Comparison of ENCODE assay signal across 21 mouse cellular contexts in the genomic region with DNA sequence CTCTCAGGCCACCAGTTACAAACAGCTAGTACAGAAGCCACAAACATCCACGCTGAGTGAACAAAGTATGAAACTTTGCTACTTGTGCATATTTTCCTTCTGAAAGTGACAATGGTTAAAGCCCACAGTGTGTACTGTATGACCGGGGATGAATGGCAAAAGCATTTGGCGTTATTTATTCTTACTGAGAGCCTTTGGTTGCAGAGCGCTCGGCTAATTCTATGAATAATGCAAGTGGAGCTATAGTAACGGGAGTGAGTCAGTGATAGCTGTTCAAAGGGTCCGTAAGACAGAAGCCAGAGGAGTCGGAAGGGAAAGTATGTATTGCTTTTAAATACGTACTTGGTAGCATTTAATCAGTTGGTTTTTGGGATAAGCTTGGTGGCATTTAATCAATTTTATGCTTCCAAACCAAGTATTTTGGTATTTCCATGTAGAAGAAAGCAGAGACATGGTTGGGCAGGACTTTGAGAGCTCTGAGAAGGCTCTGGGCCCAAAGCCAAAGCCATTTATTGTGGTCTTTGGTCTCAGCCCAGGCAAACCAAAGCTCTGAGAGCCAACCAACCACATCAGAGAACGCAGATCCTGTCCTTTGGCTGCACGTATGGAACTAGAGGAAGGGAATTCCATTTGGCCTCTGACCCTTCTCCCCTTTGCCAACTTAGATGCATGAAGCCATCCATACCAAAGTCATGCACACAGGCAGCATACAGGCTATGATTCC. TPM values are rescaled to one million over a fixed set of nuclear protein-coding genes. Genes with fewer than 3 reads are reported as not detected.
DNase-seq lines count a peak whose midpoint lies in the region; ATAC-seq and TF ChIP-seq lines count a peak whose summit lies in the region.
"Had no signal": no experiment of that assay in that cellular context is flagged by ENCODE, and none has a peak within 500 bp of the region (broad histone marks: within the 10 kb centered on the region; RNA-seq: fewer than 3 reads in every experiment).

No protein-coding gene starts in this region.

- no peak for DNase-seq in forebrain, embryonic 11.5 days (ENCODE audit: low spot score)
- peak; percentile 21 for DNase-seq in kidney, adult 9 months
- peak; percentile 59 for DNase-seq in midbrain, embryonic 14.5 days
- peak; percentile 50 for DNase-seq in forebrain, postnatal 0 days
- DNase-seq in urinary bladder, postnatal 36 days (ENCODE audit: low spot score in 2 of 2) = no peak
- DNase-seq: cerebellum, postnatal 36 days; gastrocnemius, adult 2 months; heart, adult 11 months had no signal

- H3K36me3 ChIP-seq in forebrain, embryonic 13.5 days (ENCODE audit: poor library complexity, severe bottlenecking) = peaks cover 59% of the 10 kb centered on the region
- no peaks in the 10 kb centered on the region; the same call in 1 of the 2 replicates for H3K36me3 ChIP-seq in forebrain, embryonic 11.5 days (ENCODE audit: control insufficient read depth, insufficient read depth, low read length)
- peaks cover 25% of the 10 kb centered on the region for H3K36me3 ChIP-seq in kidney, embryonic 14.5 days (ENCODE audit: control insufficient read depth, insufficient read depth, low read length)
- H3K36me3 ChIP-seq in midbrain, embryonic 14.5 days (ENCODE audit: control insufficient read depth, insufficient read depth, low read length) = peaks cover 29% of the 10 kb centered on the region
- H3K36me3 ChIP-seq in midbrain, embryonic 13.5 days = peaks cover 43% of the 10 kb centered on the region
- peaks cover 21% of the 10 kb centered on the region for H3K36me3 ChIP-seq in forebrain, postnatal 0 days (ENCODE audit: insufficient read depth)

- no peak overlapping the region for H3K4me2 ChIP-seq in forebrain, embryonic 13.5 days
- H3K4me2 ChIP-seq in forebrain, embryonic 11.5 days (ENCODE audit: low read depth, low read length, severe bottlenecking) = no peak overlapping the region
- H3K4me2 ChIP-seq in kidney, embryonic 14.5 days (replicated peaks; ENCODE audit: low read depth, low read length) = no peak overlapping the region
- no peak overlapping the region for H3K4me2 ChIP-seq in midbrain, embryonic 14.5 days (ENCODE audit: low read length)
- H3K4me2 ChIP-seq in midbrain, embryonic 13.5 days (replicated peaks) = no peak overlapping the region
- no peak overlapping the region for H3K4me2 ChIP-seq in forebrain, postnatal 0 days (ENCODE audit: low read depth)
- H3K4me2 ChIP-seq: heart, embryonic 15.5 days; limb, embryonic 13.5 days; neural tube, embryonic 13.5 days had no signal

- H3K27me3 ChIP-seq in forebrain, embryonic 13.5 days = no peaks in the 10 kb centered on the region
- H3K27me3 ChIP-seq in forebrain, embryonic 11.5 days (ENCODE audit: control insufficient read depth, insufficient read depth, low read length) = no peaks in the 10 kb centered on the region
- no peaks in the 10 kb centered on the region for H3K27me3 ChIP-seq in kidney, embryonic 14.5 days (ENCODE audit: control insufficient read depth, insufficient read depth, low read length)
- no peaks in the 10 kb centered on the region for H3K27me3 ChIP-seq in midbrain, embryonic 14.5 days (ENCODE audit: control insufficient read depth, insufficient read depth, low read length)
- H3K27me3 ChIP-seq in midbrain, embryonic 13.5 days = no peaks in the 10 kb centered on the region
- no peaks in the 10 kb centered on the region for H3K27me3 ChIP-seq in forebrain, postnatal 0 days (ENCODE audit: insufficient read depth, low read length)
- H3K27me3 ChIP-seq: heart, embryonic 15.5 days; limb, embryonic 13.5 days; neural tube, embryonic 13.5 days had no signal

- H3K4me3 ChIP-seq in forebrain, embryonic 13.5 days = no peak overlapping the region
- H3K4me3 ChIP-seq in forebrain, embryonic 11.5 days (ENCODE audit: low read depth, low read length) = no peak overlapping the region
- no peak overlapping the region for H3K4me3 ChIP-seq in kidney, embryonic 14.5 days (ENCODE audit: low read length)
- no peak overlapping the region for H3K4me3 ChIP-seq in midbrain, embryonic 14.5 days (replicated peaks; ENCODE audit: low read depth, low read length)
- H3K4me3 ChIP-seq in midbrain, embryonic 13.5 days (replicated peaks) = no peak overlapping the region
- H3K4me3 ChIP-seq in forebrain, postnatal 0 days (ENCODE audit: low read depth, low read length) = no peak overlapping the region
- H3K4me3 ChIP-seq: gastrocnemius, adult 2 months; heart, embryonic 15.5 days; limb, embryonic 13.5 days; neural tube, embryonic 13.5 days had no signal

- 77% methylated on average over 11 of the region's 11 CpGs for WGBS in forebrain, embryonic 13.5 days
- 91% methylated on average over 11 of the region's 11 CpGs for WGBS in forebrain, embryonic 11.5 days
- 93% methylated on average over 11 of the region's 11 CpGs for WGBS in kidney, embryonic 14.5 days
- 73% methylated on average over 11 of the region's 11 CpGs for WGBS in midbrain, embryonic 14.5 days
- 68% methylated on average over 11 of the region's 11 CpGs for WGBS in midbrain, embryonic 13.5 days
- WGBS in forebrain, postnatal 0 days = 44% methylated on average over 11 of the region's 11 CpGs

- no peaks in the 10 kb centered on the region for H3K4me1 ChIP-seq in forebrain, embryonic 13.5 days
- H3K4me1 ChIP-seq in forebrain, embryonic 11.5 days (replicated peaks; ENCODE audit: control insufficient read depth, insufficient read depth, low read length) = no peaks in the 10 kb centered on the region
- no peaks in the 10 kb centered on the region for H3K4me1 ChIP-seq in kidney, embryonic 14.5 days (ENCODE audit: control insufficient read depth, insufficient read depth, low read length)
- no peaks in the 10 kb centered on the region for H3K4me1 ChIP-seq in midbrain, embryonic 14.5 days (ENCODE audit: control insufficient read depth, insufficient read depth, low read length)
- no peaks in the 10 kb centered on the region for H3K4me1 ChIP-seq in midbrain, embryonic 13.5 days (replicated peaks)
- H3K4me1 ChIP-seq in forebrain, postnatal 0 days (ENCODE audit: insufficient read depth) = no peaks in the 10 kb centered on the region
- H3K4me1 ChIP-seq: limb, embryonic 13.5 days; neural tube, embryonic 13.5 days had no signal

- H3K27ac ChIP-seq in forebrain, embryonic 13.5 days = 0 out of 2 replicates have a peak overlapping the region, but pooled peaks have one; percentile 19
- no peak overlapping the region for H3K27ac ChIP-seq in forebrain, embryonic 11.5 days (ENCODE audit: low read depth, low read length)
- H3K27ac ChIP-seq in kidney, embryonic 14.5 days (ENCODE audit: low read depth, low read length) = no peak overlapping the region
- no peak overlapping the region for H3K27ac ChIP-seq in midbrain, embryonic 14.5 days (replicated peaks; ENCODE audit: low read depth, low read length)
- H3K27ac ChIP-seq in midbrain, embryonic 13.5 days = no peak overlapping the region
- 0 out of 2 replicates have a peak overlapping the region, but pooled peaks have one; percentile 15 for H3K27ac ChIP-seq in forebrain, postnatal 0 days (ENCODE audit: low read depth, low read length)
- H3K27ac ChIP-seq: gastrocnemius, adult 2 months; heart, embryonic 15.5 days; limb, embryonic 13.5 days; macrophage; neural tube, embryonic 13.5 days had no signal

- no peaks in the 10 kb centered on the region for H3K9me3 ChIP-seq in forebrain, embryonic 13.5 days (replicated peaks)
- no peaks in the 10 kb centered on the region for H3K9me3 ChIP-seq in forebrain, embryonic 11.5 days (ENCODE audit: control insufficient read depth, low read length)
- H3K9me3 ChIP-seq in kidney, embryonic 14.5 days (ENCODE audit: control insufficient read depth, low read length) = no peaks in the 10 kb centered on the region
- no peaks in the 10 kb centered on the region for H3K9me3 ChIP-seq in midbrain, embryonic 14.5 days (ENCODE audit: control insufficient read depth, low read length)
- H3K9me3 ChIP-seq in midbrain, embryonic 13.5 days = no peaks in the 10 kb centered on the region
- no peaks in the 10 kb centered on the region for H3K9me3 ChIP-seq in forebrain, postnatal 0 days (ENCODE audit: low read length)
- H3K9me3 ChIP-seq: heart, embryonic 15.5 days; limb, embryonic 13.5 days; neural tube, embryonic 13.5 days had no signal

- ATAC-seq in forebrain, embryonic 13.5 days = peak; percentile 43; the same call in 1 of the 2 replicates
- ATAC-seq in forebrain, embryonic 11.5 days (replicated peaks; ENCODE audit: low FRiP score) = no peak
- ATAC-seq in kidney, embryonic 14.5 days (ENCODE audit: low FRiP score, low TSS enrichment) = no peak
- ATAC-seq in midbrain, embryonic 14.5 days (ENCODE audit: low FRiP score, low TSS enrichment) = no peak
- no peak for ATAC-seq in midbrain, embryonic 13.5 days
- peak; percentile 42; the same call in 1 of the 2 replicates for ATAC-seq in forebrain, postnatal 0 days

- no peak overlapping the region for H3K9ac ChIP-seq in forebrain, embryonic 13.5 days
- H3K9ac ChIP-seq in forebrain, embryonic 11.5 days (ENCODE audit: low read length) = no peak overlapping the region
- H3K9ac ChIP-seq in kidney, embryonic 14.5 days (ENCODE audit: low read depth, low read length) = no peak overlapping the region
- no peak overlapping the region for H3K9ac ChIP-seq in midbrain, embryonic 14.5 days (replicated peaks; ENCODE audit: low read length)
- H3K9ac ChIP-seq in midbrain, embryonic 13.5 days (replicated peaks) = no peak overlapping the region
- no peak overlapping the region for H3K9ac ChIP-seq in forebrain, postnatal 0 days
- H3K9ac ChIP-seq: heart, embryonic 15.5 days; limb, embryonic 13.5 days; neural tube, embryonic 13.5 days had no signal

- no peak for TF ChIP-seq CTCF in forebrain, postnatal 0 days (IDR thresholded peaks at IDR 0.05; ENCODE audit: low read depth)

RNA-seq across cellular contexts. Expression of a gene that starts 26.3 kb away (rescaled TPM):
- 4.2 and 4.5 TPM in 2 replicates for polyA plus RNA-seq in forebrain, embryonic 13.5 days (2015; fragmentation: Nextera tagmentation; extraction: Ambion mirVana)
- polyA plus RNA-seq in forebrain, embryonic 11.5 days (2014; fragmentation: Nextera tagmentation; extraction: Ambion mirVana) = 3.2 and 3.3 TPM in 2 replicates
- 5.5 and 5.7 TPM in 2 replicates for polyA plus RNA-seq in kidney, embryonic 14.5 days (2014; fragmentation: Nextera tagmentation; extraction: Ambion mirVana)
- polyA plus RNA-seq in midbrain, embryonic 14.5 days (2014; fragmentation: Nextera tagmentation; extraction: Ambion mirVana) = 12.9 and 17.2 TPM in 2 replicates
- polyA plus RNA-seq in midbrain, embryonic 13.5 days (2015; fragmentation: Nextera tagmentation; extraction: Ambion mirVana) = 6.0 and 7.0 TPM in 2 replicates
- total RNA-seq in forebrain, postnatal 0 days (2014; rRNA removed) = 15.9 and 27.4 TPM in 2 replicates
- polyA plus RNA-seq in forebrain, postnatal 0 days (2015; fragmentation: Nextera tagmentation; extraction: Ambion mirVana) = 19.5 and 28.0 TPM in 2 replicates

RNA-seq across cellular contexts. Expression of a gene that starts 48.2 kb away (rescaled TPM):
- polyA plus RNA-seq in forebrain, embryonic 13.5 days (2015; fragmentation: Nextera tagmentation; extraction: Ambion mirVana) = 23.9 and 29.0 TPM in 2 replicates
- 34.8 and 35.0 TPM in 2 replicates for polyA plus RNA-seq in forebrain, embryonic 11.5 days (2014; fragmentation: Nextera tagmentation; extraction: Ambion mirVana)
- 24.5 and 28.6 TPM in 2 replicates for polyA plus RNA-seq in kidney, embryonic 14.5 days (2014; fragmentation: Nextera tagmentation; extraction: Ambion mirVana)
- polyA plus RNA-seq in midbrain, embryonic 14.5 days (2014; fragmentation: Nextera tagmentation; extraction: Ambion mirVana) = 11.2 and 12.1 TPM in 2 replicates
- 17.4 and 18.0 TPM in 2 replicates for polyA plus RNA-seq in midbrain, embryonic 13.5 days (2015; fragmentation: Nextera tagmentation; extraction: Ambion mirVana)
- 9.8 and 12.2 TPM in 2 replicates for total RNA-seq in forebrain, postnatal 0 days (2014; rRNA removed)
- 5.2 and 9.7 TPM in 2 replicates for polyA plus RNA-seq in forebrain, postnatal 0 days (2015; fragmentation: Nextera tagmentation; extraction: Ambion mirVana)

RNA-seq across cellular contexts. Expression of a gene that starts 52.7 kb away (rescaled TPM):
- not detected in 2 replicates for polyA plus RNA-seq in forebrain, embryonic 13.5 days (2015; fragmentation: Nextera tagmentation; extraction: Ambion mirVana)
- polyA plus RNA-seq in forebrain, embryonic 11.5 days (2014; fragmentation: Nextera tagmentation; extraction: Ambion mirVana) = not detected in 2 replicates
- polyA plus RNA-seq in kidney, embryonic 14.5 days (2014; fragmentation: Nextera tagmentation; extraction: Ambion mirVana) = not detected in 2 replicates
- polyA plus RNA-seq in midbrain, embryonic 14.5 days (2014; fragmentation: Nextera tagmentation; extraction: Ambion mirVana) = not detected in 2 replicates
- polyA plus RNA-seq in midbrain, embryonic 13.5 days (2015; fragmentation: Nextera tagmentation; extraction: Ambion mirVana) = not detected in 2 replicates
- total RNA-seq in forebrain, postnatal 0 days (2014; rRNA removed) = 0.43 TPM in 1 of 2 replicates, not detected in the other
- polyA plus RNA-seq in forebrain, postnatal 0 days (2015; fragmentation: Nextera tagmentation; extraction: Ambion mirVana) = not detected in 2 replicates
- total RNA-seq: adrenal gland, postnatal 4 days; gastrocnemius, adult 2 months; layer of hippocampus, adult 18-20 months; monocyte, adult 5-6 weeks had no signal
- polyA plus RNA-seq: embryonic facial prominence, embryonic 11.5 days; heart, embryonic 15.5 days; limb, embryonic 13.5 days; liver, embryonic 16.5 days; macrophage; neural tube, embryonic 13.5 days; stomach, embryonic 16.5 days had no signal

Comparison
In these comparisons a context has a peak if more than half of its experiments do, and no peak if none do; other contexts are left out.
1. ATAC-seq: peak in forebrain, embryonic 13.5 days (single experiment) and forebrain, postnatal 0 days (single experiment); none in forebrain, embryonic 11.5 days (single experiment), kidney, embryonic 14.5 days (single experiment), midbrain, embryonic 14.5 days (single experiment) and midbrain, embryonic 13.5 days (single experiment).
2. H3K27ac ChIP-seq: peak in forebrain, embryonic 13.5 days (single experiment) and forebrain, postnatal 0 days (single experiment); none in forebrain, embryonic 11.5 days (single experiment), kidney, embryonic 14.5 days (single experiment), midbrain, embryonic 14.5 days (single experiment) and midbrain, embryonic 13.5 days (single experiment).
3. DNase-seq: peak in kidney, adult 9 months (single experiment), midbrain, embryonic 14.5 days (single experiment) and forebrain, postnatal 0 days (single experiment); none in forebrain, embryonic 11.5 days (single experiment) and urinary bladder, postnatal 36 days (0 of 2).